Mouse (Mus musculus): ENCODE measurements around the gene Erbb3. TPM values are rescaled to one million over a fixed set of nuclear protein-coding genes. Genes with fewer than 3 reads are reported as not detected.

Erbb3 gene
- total and polyA plus RNA-seq, 3 experiments: 0.29 to 0.39 TPM; not detected in 1

DNA sequence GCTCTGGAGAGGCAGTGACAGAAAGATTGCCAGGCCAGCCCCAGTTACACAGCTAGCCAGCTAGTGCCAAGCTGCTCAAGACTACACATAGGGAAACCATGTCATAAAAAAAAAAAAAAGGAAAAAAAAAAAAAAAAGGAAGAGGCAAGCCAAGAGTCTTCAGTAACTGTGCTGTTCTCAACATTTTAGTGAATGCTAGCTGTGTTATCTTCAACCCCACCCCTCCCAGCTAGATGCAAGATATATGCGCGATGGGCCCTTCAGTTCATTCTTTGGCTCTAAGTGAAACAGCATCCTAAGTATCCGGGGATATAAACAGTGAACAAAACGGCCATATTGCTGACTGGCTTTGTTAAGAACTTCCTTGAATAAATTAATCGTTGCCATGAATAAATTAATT lies 3.3 kb upstream of the Erbb3 start (continued):
- TF ChIP-seq RCOR1 (IDR thresholded peaks at IDR 0.05; ENCODE audit: low read depth, low read length) (0 out of 2 replicates have a peak, but pooled peaks have one; percentile 14), RAD21 (IDR thresholded peaks at IDR 0.05; ENCODE audit: low read depth, low read length) (no peak), USF1 (IDR thresholded peaks at IDR 0.05; ENCODE audit: low read depth, low read length) (no peak), HCFC1 (IDR thresholded peaks at IDR 0.05; ENCODE audit: low read depth, low read length) (0 out of 2 replicates have a peak, but pooled peaks have one; percentile 19)

GRCm38 (mm10) chr10:128591436-128591835 lies 2.0 kb upstream of the Erbb3 start:
- H3K36me3 ChIP-seq (ENCODE audit: control insufficient read depth in 1 of 2, insufficient read depth in 2 of 2, low read length in 2 of 2): peaks cover 0 to 18% of the 10 kb centered on the region in 2 experiments; a peak in 2 of 4 replicates
- no peak overlapping the region for H3K9ac ChIP-seq (ENCODE audit: control insufficient read depth, low read depth, low read length, poor library complexity, severe bottlenecking)
- peak overlapping the region; percentile 80 for H3K27ac ChIP-seq (ENCODE audit: control insufficient read depth, low read depth, low read length)
- peaks cover 2% of the 10 kb centered on the region in 2 experiments for H3K27me3 ChIP-seq (ENCODE audit: control insufficient read depth in 1 of 2, insufficient read depth in 2 of 2, low read length in 2 of 2)
- no peak for TF ChIP-seq MAZ (IDR thresholded peaks at IDR 0.05; ENCODE audit: low read depth, low read length)
- TF ChIP-seq GATA1 (IDR thresholded peaks at IDR 0.05; ENCODE audit: low read depth, low read length): peak; percentile 77
- no peak for TF ChIP-seq RAD21 (IDR thresholded peaks at IDR 0.05; ENCODE audit: low read depth, low read length)
- TF ChIP-seq ZC3H11A (IDR thresholded peaks at IDR 0.05; ENCODE audit: low read depth, low read length): no peak
- 0 out of 2 replicates have a peak, but pooled peaks have one; percentile 15 for TF ChIP-seq TAL1 (IDR thresholded peaks at IDR 0.05; ENCODE audit: low read length)
- no peak for TF ChIP-seq SIN3A (IDR thresholded peaks at IDR 0.05; ENCODE audit: low read length)
- TF ChIP-seq BHLHE40 (IDR thresholded peaks at IDR 0.05; ENCODE audit: borderline replicate concordance, low read depth, low read length): no peak
- peak; percentile 37; the same call in 1 of the 2 replicates for TF ChIP-seq ZNF384 (IDR thresholded peaks at IDR 0.05; ENCODE audit: low read depth, low read length)
- peak; percentile 43; the same call in 1 of the 2 replicates for TF ChIP-seq RCOR1 (IDR thresholded peaks at IDR 0.05; ENCODE audit: low read depth, low read length)
- peak; percentile 59 to 79 for TF ChIP-seq EP300 (IDR thresholded peaks at IDR 0.05; ENCODE audit: low read depth in 1 of 2, low read length in 2 of 2)
- TF ChIP-seq ETS1 (IDR thresholded peaks at IDR 0.05; ENCODE audit: low read depth, low read length): peak; percentile 46
- TF ChIP-seq MAX (IDR thresholded peaks at IDR 0.05; ENCODE audit: low read length): no peak
- no peak for TF ChIP-seq POLR2A (IDR thresholded peaks at IDR 0.05; ENCODE audit: control insufficient read depth in 1 of 2, insufficient read depth in 1 of 2, low read depth in 1 of 2, low read length in 2 of 2, poor library complexity in 1 of 2)
- no peak for TF ChIP-seq MXI1 (IDR thresholded peaks at IDR 0.05; ENCODE audit: low read depth, low read length)
- TF ChIP-seq HCFC1 (IDR thresholded peaks at IDR 0.05; ENCODE audit: low read depth, low read length): no peak
- no peak for TF ChIP-seq USF1 (IDR thresholded peaks at IDR 0.05; ENCODE audit: low read depth, low read length)
- peak; percentile 42; the same call in 1 of the 2 replicates for TF ChIP-seq TCF12 (IDR thresholded peaks at IDR 0.05; ENCODE audit: low read depth, low read length)
- TF ChIP-seq CHD1 (IDR thresholded peaks at IDR 0.05; ENCODE audit: low read depth, low read length): no peak
- peak; percentile 61 for DNase-seq (ENCODE audit: low read depth, low spot score)
- no peaks in the 10 kb centered on the region for H3K9me3 ChIP-seq (replicated peaks; ENCODE audit: insufficient read depth, low read length)
- peaks cover 12 to 23% of the 10 kb centered on the region in 2 experiments for H3K4me1 ChIP-seq (ENCODE audit: control insufficient read depth in 1 of 2, insufficient read depth in 2 of 2, low read length in 2 of 2)
- no peak overlapping the region for H3K4me3 ChIP-seq (ENCODE audit: control insufficient read depth in 1 of 2, insufficient read depth in 1 of 2, low read depth in 2 of 2, low read length in 2 of 2)
- no peaks in the 10 kb centered on the region for H3K79me2 ChIP-seq (ENCODE audit: control insufficient read depth, insufficient read depth, low read length, poor library complexity)

Measured in MEL (cell line).